Mouse (Mus musculus): ENCODE data around the gene Lhfpl2. TPM values are rescaled to one million over a fixed set of nuclear protein-coding genes. Genes with fewer than 3 reads are reported as not detected.
A peak's percentile ranks its signal among the peaks of the same experiment; 100 is the strongest.
"Not testable (repeated sequence)": the region's sequence is repeated elsewhere in the genome, so short reads cannot be mapped to it uniquely, and the experiment has no call there.

Gene Lhfpl2
- 15.1 and 17.1 TPM in 2 replicates for polyA plus RNA-seq (2012; rRNA removed)

GRCm38 (mm10) chr13:94057563-94058560 is at the start of gene Lhfpl2:
TSS of gene Lhfpl2 (plus strand) at chr13:94057796.
- peak in 1 of 2 experiments; percentile 8 for DNase-seq (ENCODE audit: extremely low spot score in 1 of 2, low spot score in 1 of 2)

GRCm38 (mm10) chr13:94011996-94012575 is 45.5 kb upstream of the Lhfpl2 start:
- DNase-seq (ENCODE audit: extremely low spot score in 1 of 2, low spot score in 1 of 2) = no peak

GRCm38 (mm10) chr13:94013986-94014385 is 43.6 kb upstream of the Lhfpl2 start:
- DNase-seq (ENCODE audit: extremely low spot score in 1 of 2, low spot score in 1 of 2) = no peak

GRCm38 (mm10) chr13:94024575-94024974 is 33.0 kb upstream of the Lhfpl2 start:
- not testable (repeated sequence) for DNase-seq (ENCODE audit: extremely low spot score in 1 of 2, low spot score in 1 of 2)

- no peak for DNase-seq (ENCODE audit: extremely low spot score in 1 of 2, low spot score in 1 of 2)
Measured at GRCm38 (mm10) chr13:94029147-94029546, 28.4 kb upstream of the Lhfpl2 start.

- DNase-seq (ENCODE audit: extremely low spot score in 1 of 2, low spot score in 1 of 2) = no peak
Measured at GRCm38 (mm10) chr13:94030551-94030950, 27.0 kb upstream of the Lhfpl2 start.

GRCm38 (mm10) chr13:94037313-94038051 is 20.1 kb upstream of the Lhfpl2 start:
- DNase-seq (ENCODE audit: extremely low spot score in 1 of 2, low spot score in 1 of 2) = no peak

GRCm38 (mm10) chr13:94038052-94038340 is 19.6 kb upstream of the Lhfpl2 start:
- DNase-seq (ENCODE audit: extremely low spot score in 1 of 2, low spot score in 1 of 2) = no peak

- no peak for DNase-seq (ENCODE audit: extremely low spot score in 1 of 2, low spot score in 1 of 2)
Measured at GRCm38 (mm10) chr13:94050036-94050435, 7.6 kb upstream of the Lhfpl2 start.

GRCm38 (mm10) chr13:94050782-94051181 is 6.8 kb upstream of the Lhfpl2 start:
- no peak for DNase-seq (ENCODE audit: extremely low spot score in 1 of 2, low spot score in 1 of 2)

- no peak for DNase-seq (ENCODE audit: extremely low spot score in 1 of 2, low spot score in 1 of 2)
Measured at GRCm38 (mm10) chr13:94057036-94057562, 497 bp upstream of the Lhfpl2 start.

- no peak for DNase-seq (ENCODE audit: extremely low spot score in 1 of 2, low spot score in 1 of 2)
Measured at GRCm38 (mm10) chr13:94058642-94059222, 1.1 kb downstream of the Lhfpl2 start.

GRCm38 (mm10) chr13:94059373-94059772 is 1.8 kb downstream of the Lhfpl2 start:
- no peak for DNase-seq (ENCODE audit: extremely low spot score in 1 of 2, low spot score in 1 of 2)

GRCm38 (mm10) chr13:94059778-94060177 is 2.2 kb downstream of the Lhfpl2 start:
- DNase-seq (ENCODE audit: extremely low spot score in 1 of 2, low spot score in 1 of 2) = peak in 1 of 2 experiments; percentile 32

GRCm38 (mm10) chr13:94060461-94060860 is 2.9 kb downstream of the Lhfpl2 start:
- DNase-seq (ENCODE audit: extremely low spot score in 1 of 2, low spot score in 1 of 2) = no peak

- DNase-seq (ENCODE audit: extremely low spot score in 1 of 2, low spot score in 1 of 2) = no peak
Measured at GRCm38 (mm10) chr13:94061256-94061877, 3.8 kb downstream of the Lhfpl2 start.

GRCm38 (mm10) chr13:94062349-94063111 is 4.9 kb downstream of the Lhfpl2 start:
- DNase-seq (ENCODE audit: extremely low spot score in 1 of 2, low spot score in 1 of 2) = no peak

- DNase-seq (ENCODE audit: extremely low spot score in 1 of 2, low spot score in 1 of 2) = no peak
Measured at GRCm38 (mm10) chr13:94063156-94063555, 5.6 kb downstream of the Lhfpl2 start.

GRCm38 (mm10) chr13:94064571-94064970 is 7.0 kb downstream of the Lhfpl2 start:
- DNase-seq (ENCODE audit: extremely low spot score in 1 of 2, low spot score in 1 of 2) = no peak

Measured in frontal cortex, adult 2 months (tissue).